Mouse (Mus musculus): Measurements from ENCODE around the gene Tjp2. TPM values are rescaled to one million over a fixed set of nuclear protein-coding genes. Genes with fewer than 3 reads are reported as not detected.

Gene Tjp2
- total and polyA plus RNA-seq, 3 experiments = 0.03 to 0.11 TPM; not detected in 1

GRCm38 (mm10) chr19:24225305-24225696 is 471 bp upstream of the Tjp2 start:
- no peak for ATAC-seq (ENCODE audit: extremely low read depth, insufficient number of reproducible peaks, low FRiP score, poor library complexity, severe bottlenecking)
- H3K4me1 ChIP-seq (ENCODE audit: insufficient read depth, low read depth, low read length) = no peaks in the 10 kb centered on the region
- peaks cover 10% of the 10 kb centered on the region; the same call in 1 of the 2 replicates for H3K27me3 ChIP-seq (ENCODE audit: insufficient read depth, low read length)
- DNase-seq (ENCODE audit: low spot score) = no peak
- no peaks in the 10 kb centered on the region for H3K9me3 ChIP-seq (replicated peaks)
- H3K4me3 ChIP-seq (ENCODE audit: low read depth, low read length) = no peak overlapping the region
- H3K36me3 ChIP-seq (replicated peaks) = no peaks in the 10 kb centered on the region
- TF ChIP-seq TAL1 (conservative IDR thresholded peaks at IDR 0.05; ENCODE audit: low read depth, low read length) = no peak
- no peak for TF ChIP-seq CTCF (IDR thresholded peaks at IDR 0.05; ENCODE audit: low read depth, low read length)
- TF ChIP-seq POLR2AphosphoS5 (IDR thresholded peaks at IDR 0.05; ENCODE audit: insufficient replicate concordance, low read depth, low read length) = no peak
- no peak for TF ChIP-seq GATA1 (IDR thresholded peaks at IDR 0.05; ENCODE audit: borderline replicate concordance, low read length)
- TF ChIP-seq GATA2 (IDR thresholded peaks at IDR 0.05; ENCODE audit: borderline replicate concordance, low read depth, low read length) = no peak

- ATAC-seq (ENCODE audit: extremely low read depth, insufficient number of reproducible peaks, low FRiP score, poor library complexity, severe bottlenecking) (no peak), DNase-seq (ENCODE audit: low spot score) (no peak)
- TF ChIP-seq CTCF (IDR thresholded peaks at IDR 0.05; ENCODE audit: low read depth, low read length) (no peak), POLR2AphosphoS5 (IDR thresholded peaks at IDR 0.05; ENCODE audit: insufficient replicate concordance, low read depth, low read length) (no peak), GATA1 (IDR thresholded peaks at IDR 0.05; ENCODE audit: borderline replicate concordance, low read length) (no peak), TAL1 (conservative IDR thresholded peaks at IDR 0.05; ENCODE audit: low read depth, low read length) (no peak), GATA2 (IDR thresholded peaks at IDR 0.05; ENCODE audit: borderline replicate concordance, low read depth, low read length) (no peak)
- H3K36me3 ChIP-seq (replicated peaks) = no peaks in the 10 kb centered on the region
- H3K4me1 ChIP-seq (ENCODE audit: insufficient read depth, low read depth, low read length) = no peaks in the 10 kb centered on the region
- H3K9me3 ChIP-seq (replicated peaks) = no peaks in the 10 kb centered on the region
- no peak overlapping the region for H3K4me3 ChIP-seq (ENCODE audit: low read depth, low read length)
- H3K27me3 ChIP-seq (ENCODE audit: insufficient read depth, low read length) = peaks cover 14% of the 10 kb centered on the region
Measured at GRCm38 (mm10) chr19:24223851-24224251, 979 bp downstream of the Tjp2 start.

DNA sequence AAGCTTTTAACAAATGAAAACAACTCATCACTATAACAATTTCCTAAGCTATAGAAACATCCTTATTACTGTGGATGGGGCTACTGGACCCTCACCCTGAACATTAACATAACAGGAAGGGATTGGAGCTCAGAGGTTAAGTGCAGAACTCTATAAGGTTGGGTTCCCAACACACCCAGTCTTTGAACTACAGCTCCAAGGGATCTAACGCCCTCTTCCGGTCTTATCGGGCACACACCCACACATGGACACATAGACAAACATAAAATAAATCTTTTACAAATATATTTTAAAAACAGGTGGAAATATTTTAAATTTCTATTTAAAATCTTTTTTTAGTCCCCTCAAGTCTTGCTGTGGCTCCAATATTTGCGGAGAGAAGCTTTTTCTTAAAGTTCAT is 3.4 kb downstream of the Tjp2 start:
- TF ChIP-seq GATA2 (IDR thresholded peaks at IDR 0.05; ENCODE audit: borderline replicate concordance, low read depth, low read length) = no peak
- no peak for TF ChIP-seq TAL1 (conservative IDR thresholded peaks at IDR 0.05; ENCODE audit: low read depth, low read length)
- no peak for TF ChIP-seq CTCF (IDR thresholded peaks at IDR 0.05; ENCODE audit: low read depth, low read length)
- DNase-seq (ENCODE audit: low spot score) (no peak), ATAC-seq (ENCODE audit: extremely low read depth, insufficient number of reproducible peaks, low FRiP score, poor library complexity, severe bottlenecking) (no peak)
- H3K4me1 ChIP-seq (ENCODE audit: insufficient read depth, low read depth, low read length) = no peaks in the 10 kb centered on the region
- no peaks in the 10 kb centered on the region for H3K36me3 ChIP-seq (replicated peaks)
- no peak overlapping the region for H3K4me3 ChIP-seq (ENCODE audit: low read depth, low read length)
- peaks cover 14% of the 10 kb centered on the region for H3K27me3 ChIP-seq (ENCODE audit: insufficient read depth, low read length)
- H3K9me3 ChIP-seq (replicated peaks) = no peaks in the 10 kb centered on the region

DNA sequence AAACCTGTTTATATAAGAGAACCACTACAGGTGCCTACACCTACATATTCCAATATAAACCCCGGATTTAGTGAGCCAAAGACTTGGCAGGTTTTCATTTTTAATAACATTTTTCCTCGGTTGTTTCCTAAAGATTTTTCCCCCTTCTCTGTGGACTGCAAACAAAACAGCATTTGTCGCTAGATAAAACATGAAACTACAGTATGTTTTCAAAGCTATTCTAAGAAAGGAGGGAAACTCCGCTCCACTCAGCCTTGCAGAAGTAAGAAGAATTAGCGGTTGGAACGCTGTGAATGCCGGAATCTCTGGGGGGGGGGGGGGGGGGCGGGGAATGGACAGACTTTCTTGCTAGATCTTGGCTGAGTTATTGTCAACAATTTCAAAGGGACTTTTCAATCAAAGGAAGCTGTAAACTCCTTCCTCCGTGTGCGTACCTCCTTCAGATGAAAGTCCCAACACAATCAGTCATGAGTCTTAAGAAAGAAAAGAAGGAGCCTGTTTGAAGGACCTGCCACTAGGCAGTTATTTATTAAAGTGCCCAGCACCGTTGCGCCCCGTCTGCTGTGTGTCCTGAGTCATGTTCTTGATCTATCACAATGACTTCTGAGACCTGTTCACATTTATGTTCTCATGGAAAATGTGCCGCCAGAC is 3.9 kb downstream of the Tjp2 start:
- no peak for DNase-seq (ENCODE audit: low spot score)

DNA sequence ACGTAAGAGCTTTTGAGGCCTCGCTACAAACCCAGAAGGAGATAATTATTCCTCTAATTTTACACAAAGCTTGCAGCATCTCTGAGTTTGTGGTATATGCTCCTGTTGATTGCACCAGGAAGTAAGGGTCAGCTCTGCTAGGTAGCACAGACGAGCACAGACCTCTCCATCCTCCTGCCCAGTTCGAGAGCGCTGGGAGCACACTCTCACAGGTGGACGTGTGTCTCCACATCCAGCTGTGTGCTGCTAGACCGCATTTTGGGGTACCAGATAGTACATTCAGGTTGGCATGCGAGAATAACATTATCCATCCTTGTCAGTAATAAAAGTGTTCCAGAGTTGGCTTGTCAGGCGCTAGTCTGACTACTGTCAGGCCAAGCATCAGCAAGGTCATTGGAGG is 5.8 kb downstream of the Tjp2 start:
- ATAC-seq (ENCODE audit: extremely low read depth, insufficient number of reproducible peaks, low FRiP score, poor library complexity, severe bottlenecking) (no peak), DNase-seq (ENCODE audit: low spot score) (no peak)
- no peaks in the 10 kb centered on the region for H3K4me1 ChIP-seq (ENCODE audit: insufficient read depth, low read depth, low read length)
- no peaks in the 10 kb centered on the region for H3K36me3 ChIP-seq (replicated peaks)
- no peak for TF ChIP-seq CTCF (IDR thresholded peaks at IDR 0.05; ENCODE audit: low read depth, low read length)
- no peak for TF ChIP-seq POLR2AphosphoS5 (IDR thresholded peaks at IDR 0.05; ENCODE audit: insufficient replicate concordance, low read depth, low read length)
- TF ChIP-seq GATA2 (IDR thresholded peaks at IDR 0.05; ENCODE audit: borderline replicate concordance, low read depth, low read length) = no peak
- no peak for TF ChIP-seq GATA1 (IDR thresholded peaks at IDR 0.05; ENCODE audit: borderline replicate concordance, low read length)
- no peak for TF ChIP-seq TAL1 (conservative IDR thresholded peaks at IDR 0.05; ENCODE audit: low read depth, low read length)
- H3K4me3 ChIP-seq (ENCODE audit: low read depth, low read length) = no peak overlapping the region
- H3K9me3 ChIP-seq (replicated peaks) = no peaks in the 10 kb centered on the region
- H3K27me3 ChIP-seq (ENCODE audit: insufficient read depth, low read length) = peaks cover 12% of the 10 kb centered on the region

More for the DNA sequence above, 3.9 kb downstream of the Tjp2 start:
- Histone ChIP-seq H3K36me3 (replicated peaks) (no peaks in the 10 kb centered on the region), H3K27me3 (ENCODE audit: insufficient read depth, low read length) (peaks cover 17% of the 10 kb centered on the region), H3K4me3 (ENCODE audit: low read depth, low read length) (no peak overlapping the region), H3K4me1 (ENCODE audit: insufficient read depth, low read depth, low read length) (no peaks in the 10 kb centered on the region), H3K9me3 (replicated peaks) (no peaks in the 10 kb centered on the region)
- no peak for ATAC-seq (ENCODE audit: extremely low read depth, insufficient number of reproducible peaks, low FRiP score, poor library complexity, severe bottlenecking)
- no peak for TF ChIP-seq TAL1 (conservative IDR thresholded peaks at IDR 0.05; ENCODE audit: low read depth, low read length)
- no peak for TF ChIP-seq POLR2AphosphoS5 (IDR thresholded peaks at IDR 0.05; ENCODE audit: insufficient replicate concordance, low read depth, low read length)
- TF ChIP-seq CTCF (IDR thresholded peaks at IDR 0.05; ENCODE audit: low read depth, low read length) = no peak
- TF ChIP-seq GATA2 (IDR thresholded peaks at IDR 0.05; ENCODE audit: borderline replicate concordance, low read depth, low read length) = no peak
- TF ChIP-seq GATA1 (IDR thresholded peaks at IDR 0.05; ENCODE audit: borderline replicate concordance, low read length) = no peak

DNA sequence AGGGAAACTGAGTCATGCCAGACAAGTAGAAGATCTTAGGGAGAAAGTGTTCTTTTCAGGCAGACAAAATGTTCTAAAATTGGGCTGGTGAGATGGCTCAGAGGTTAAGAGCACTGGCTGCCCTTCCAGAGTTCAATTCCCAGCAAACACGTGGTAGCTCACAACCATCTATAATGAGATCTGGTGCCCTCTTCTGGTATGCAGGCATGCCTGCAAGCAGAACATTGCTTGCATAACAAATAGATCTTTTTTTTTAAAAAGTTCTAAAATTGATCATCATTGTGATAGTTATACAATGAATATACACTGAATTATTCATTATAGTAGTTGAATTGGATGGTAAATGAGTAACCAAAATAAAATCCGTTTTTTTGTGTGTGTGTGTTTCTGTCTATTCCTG is 6.5 kb downstream of the Tjp2 start:
- no peak for DNase-seq (ENCODE audit: low spot score)
- ATAC-seq (ENCODE audit: extremely low read depth, insufficient number of reproducible peaks, low FRiP score, poor library complexity, severe bottlenecking) = no peak
- TF ChIP-seq GATA2 (IDR thresholded peaks at IDR 0.05; ENCODE audit: borderline replicate concordance, low read depth, low read length) (no peak), TAL1 (conservative IDR thresholded peaks at IDR 0.05; ENCODE audit: low read depth, low read length) (no peak), GATA1 (IDR thresholded peaks at IDR 0.05; ENCODE audit: borderline replicate concordance, low read length) (no peak), POLR2AphosphoS5 (IDR thresholded peaks at IDR 0.05; ENCODE audit: insufficient replicate concordance, low read depth, low read length) (no peak), CTCF (IDR thresholded peaks at IDR 0.05; ENCODE audit: low read depth, low read length) (no peak)
- Histone ChIP-seq H3K36me3 (replicated peaks) (no peaks in the 10 kb centered on the region), H3K4me3 (ENCODE audit: low read depth, low read length) (no peak overlapping the region), H3K4me1 (ENCODE audit: insufficient read depth, low read depth, low read length) (no peaks in the 10 kb centered on the region), H3K27me3 (ENCODE audit: insufficient read depth, low read length) (peaks cover 10% of the 10 kb centered on the region), H3K9me3 (replicated peaks) (no peaks in the 10 kb centered on the region)

All from G1E (cell line).